Mouse (Mus musculus): ENCODE data around the gene Zfp758.

GRCm38 (mm10) chr17:22352794-22353193 lies 8.5 kb upstream of the Zfp758 start:
- TF ChIP-seq POLR2A (IDR thresholded peaks at IDR 0.05; ENCODE audit: low read depth, low read length) = no peak
- peak; percentile 28; the same call in 1 of the 2 replicates for TF ChIP-seq CTCF (IDR thresholded peaks at IDR 0.05; ENCODE audit: extremely low read depth, insufficient read depth, insufficient read length, insufficient replicate concordance)
